Mouse (Mus musculus) kidney, adult 2 months (tissue): ENCODE results near the gene Qser1. TPM values are rescaled to one million over a fixed set of nuclear protein-coding genes. Genes with fewer than 3 reads are reported as not detected.

Experiments
- DNase-seq: peaks from one replicate; pipeline ENCODE4 v3.0.0; 2021
- H3K27ac ChIP-seq: fragments of 200-500 bp; 2 replicates; pipeline ENCODE4 v1.5.1; 2012; ENCODE audit warnings: low read depth, low read length, control low read depth, inconsistent platforms; ENCODE audit not compliant: insufficient read depth
- H3K27me3 ChIP-seq: fragments of 200-500 bp; replicated peaks from 2 replicates; pipeline ENCODE4 v1.6.1; 2012; ENCODE audit warnings: mild to moderate bottlenecking, moderate library complexity, low read length, inconsistent platforms; ENCODE audit not compliant: control insufficient read depth, insufficient read depth
- H3K36me3 ChIP-seq: fragments of 200-500 bp; 2 replicates; pipeline ENCODE4 v1.6.1; 2012; ENCODE audit warnings: mild to moderate bottlenecking, moderate library complexity, low read length, inconsistent platforms; ENCODE audit not compliant: control insufficient read depth, insufficient read depth
- H3K4me1 ChIP-seq: fragments of 200-500 bp; 2 replicates; pipeline ENCODE4 v1.6.1; 2011; ENCODE audit warnings: low read length; ENCODE audit not compliant: control insufficient read depth, insufficient read depth
- H3K4me3 ChIP-seq: fragments of 200-500 bp; 2 replicates; pipeline ENCODE4 v1.5.1; 2011; ENCODE audit warnings: mild to moderate bottlenecking, low read depth, low read length, control low read depth; ENCODE audit not compliant: insufficient read depth
- CTCF ChIP-seq: fragments of 200-500 bp; conservative IDR thresholded peaks from 2 replicates; pipeline ENCODE4 v1.5.1; 2011; ENCODE audit warnings: low read depth, mild to moderate bottlenecking, control low read depth, low read length, moderate library complexity, mixed read lengths; ENCODE audit not compliant: insufficient read depth, insufficient read length
- POLR2A ChIP-seq: fragments of 200-500 bp; IDR thresholded peaks from one replicate; pipeline ENCODE4 v1.6.1; 2011; ENCODE audit warnings: low read depth, low read length, control low read depth
- WGBS: fragments of 180-500 bp; shearing (Covaris S2); methylation state at CpG from one replicate; pipeline ENCODE4 v1.1.7; 2018; 5-methylcytosine and 5-hydroxymethylcytosine counted together
- polyA plus RNA-seq: library from polyadenylated mRNA; depleted of rRNA; stranded (reverse); fragments of >200 nt; gene quantifications from 2 replicates; pipeline ENCODE4 v1.2.3, GENCODE M21; 2012; rRNA removed

Gene Qser1
- polyA plus RNA-seq, 1 experiment: 5.0 TPM

GRCm38 (mm10) chr2:104711585-104712485 lies 104.7 kb downstream of the Qser1 start, which contains the start of gene Tcp11l1:
Tcp11l1 (minus strand) TSS chr2:104712169.
- no peaks in the 10 kb centered on the region for H3K4me1 ChIP-seq
- peak within 1 kb of the TSS; percentile 91 for H3K27ac ChIP-seq
- DNase-seq: peak; percentile 71
- no peaks in the 10 kb centered on the region for H3K36me3 ChIP-seq
- peak within 1 kb of the TSS; percentile 84 for H3K4me3 ChIP-seq
- no peaks in the 10 kb centered on the region for H3K27me3 ChIP-seq
- under 1% methylated on average over 99 of the region's 99 CpGs for WGBS
- TF ChIP-seq CTCF (no peak), POLR2A (no peak)

DNA sequence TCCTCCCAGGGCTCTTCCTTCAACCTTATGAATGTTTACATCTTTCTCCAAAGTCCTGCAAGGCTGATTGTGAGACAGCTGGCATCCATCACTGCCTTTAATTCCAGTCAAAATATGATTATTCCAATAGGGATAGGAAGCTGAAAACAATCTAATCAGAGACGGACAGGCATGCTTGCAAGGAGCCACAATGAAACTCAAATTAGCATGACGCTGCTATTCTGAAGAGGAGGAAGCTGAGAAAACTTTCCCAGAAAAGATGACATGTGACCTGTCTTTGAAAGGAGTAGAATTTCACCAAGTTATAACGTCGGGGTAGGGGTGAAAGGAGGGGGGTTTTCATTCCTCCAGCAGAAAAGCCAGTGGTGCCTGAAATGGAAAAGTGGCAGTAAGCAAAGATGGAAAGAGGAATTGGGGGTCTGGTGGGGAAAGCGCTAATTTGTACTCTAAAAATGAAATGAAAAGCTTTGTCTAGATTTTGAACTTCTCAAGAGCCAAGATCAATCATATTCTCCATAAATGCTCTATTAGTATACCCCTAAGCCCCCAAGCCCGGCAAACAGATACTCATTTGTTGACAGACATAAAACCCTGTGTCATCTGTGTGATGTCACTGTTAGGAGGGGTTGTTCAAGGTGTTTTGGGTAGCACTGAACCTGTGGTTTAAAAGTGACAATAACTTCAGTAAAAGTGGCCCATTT lies 105.7 kb downstream of the Qser1 start:
- no peak for DNase-seq
- TF ChIP-seq CTCF: no peak
- TF ChIP-seq POLR2A: no peak
- no peaks in the 10 kb centered on the region for H3K36me3 ChIP-seq
- no peaks in the 10 kb centered on the region for H3K4me1 ChIP-seq
- WGBS: 31% methylated on average over 6 of the region's 6 CpGs
- no peaks in the 10 kb centered on the region for H3K27me3 ChIP-seq
- H3K4me3 ChIP-seq: no peak overlapping the region
- no peak overlapping the region for H3K27ac ChIP-seq

DNA sequence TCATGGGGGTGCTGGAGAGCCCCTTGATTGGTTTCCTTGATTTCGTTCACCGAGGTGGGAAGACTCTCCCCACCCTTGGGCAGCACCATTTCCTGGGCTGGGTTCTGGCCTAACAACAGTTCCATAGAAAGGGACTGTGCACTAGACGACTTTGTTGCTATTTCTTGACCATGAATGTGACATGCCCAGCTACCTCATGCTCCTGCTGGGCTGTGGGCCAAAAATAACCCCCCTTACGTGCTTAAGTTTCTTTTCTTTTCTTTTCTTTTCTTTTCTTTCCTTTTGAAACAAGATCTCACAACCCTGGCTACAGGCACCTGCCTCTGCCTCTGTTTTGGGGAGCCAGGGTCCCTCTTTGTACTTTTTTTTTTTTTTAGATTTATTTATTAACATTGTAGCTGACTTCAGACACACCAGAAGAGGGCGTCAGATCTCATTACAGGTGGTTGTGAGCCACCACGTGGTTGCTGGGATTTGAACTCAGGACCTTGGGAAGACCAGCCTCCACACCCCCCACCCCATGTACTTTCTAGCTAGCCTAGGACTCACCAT lies 106.7 kb downstream of the Qser1 start:
- H3K4me3 ChIP-seq: no peak overlapping the region
- TF ChIP-seq POLR2A (no peak), CTCF (no peak)
- no peaks in the 10 kb centered on the region for H3K36me3 ChIP-seq
- H3K27ac ChIP-seq: no peak overlapping the region
- H3K27me3 ChIP-seq: no peaks in the 10 kb centered on the region
- H3K4me1 ChIP-seq: no peaks in the 10 kb centered on the region
- DNase-seq: no peak
- WGBS: 59% methylated on average over 6 of the region's 6 CpGs

Other genes with a start within 250 kb of the Qser1 start
- 5.8 and 6.9 TPM in 2 replicates for gene Cstf3, start 226.2 kb downstream of the Qser1 start, polyA plus RNA-seq
- gene Tcp11l1, start 104.6 kb downstream of the Qser1 start, polyA plus RNA-seq: 7.0 and 8.6 TPM in 2 replicates
- gene Pin1rt1, start 100.4 kb downstream of the Qser1 start, polyA plus RNA-seq: not detected in 2 replicates
- 15.7 and 16.0 TPM in 2 replicates for gene Depdc7, start 73.9 kb downstream of the Qser1 start, polyA plus RNA-seq
- gene Prrg4, start 33.1 kb upstream of the Qser1 start, polyA plus RNA-seq: 1.1 and 1.6 TPM in 2 replicates
- gene Ccdc73, start 51.0 kb upstream of the Qser1 start, polyA plus RNA-seq: 1.9 and 2.5 TPM in 2 replicates
- gene Eif3m, start 200.3 kb upstream of the Qser1 start, polyA plus RNA-seq: 35.0 and 44.4 TPM in 2 replicates